Mouse (Mus musculus) embryonic facial prominence, embryonic 10.5 days (tissue): ENCODE results near the gene Lhfpl1. TPM values are rescaled to one million over a fixed set of nuclear protein-coding genes. Genes with fewer than 3 reads are reported as not detected.

ENCODE experiments used
- polyA plus RNA-seq: library from polyadenylated mRNA; unstranded; fragments of >200 nt; fragmentation: Nextera tagmentation; extraction: Ambion mirVana; gene quantifications from 2 replicates; pipeline ENCODE4 v1.2.1, GENCODE M21; 2016

The Lhfpl1 gene
- polyA plus RNA-seq, 1 experiment from 2014 or later = 1.7 TPM

Other genes starting within 250 kb of the Lhfpl1 start
- 33.7 and 40.6 TPM in 2 replicates for gene Amot, start 156.1 kb upstream of the Lhfpl1 start, polyA plus RNA-seq